Mouse (Mus musculus): ENCODE data around the gene Ints6. TPM values are rescaled to one million over a fixed set of nuclear protein-coding genes. Genes with fewer than 3 reads are reported as not detected.

The Ints6 gene
- polyA plus RNA-seq, 1 experiment from 2014 or later: 22.9 TPM

DNA sequence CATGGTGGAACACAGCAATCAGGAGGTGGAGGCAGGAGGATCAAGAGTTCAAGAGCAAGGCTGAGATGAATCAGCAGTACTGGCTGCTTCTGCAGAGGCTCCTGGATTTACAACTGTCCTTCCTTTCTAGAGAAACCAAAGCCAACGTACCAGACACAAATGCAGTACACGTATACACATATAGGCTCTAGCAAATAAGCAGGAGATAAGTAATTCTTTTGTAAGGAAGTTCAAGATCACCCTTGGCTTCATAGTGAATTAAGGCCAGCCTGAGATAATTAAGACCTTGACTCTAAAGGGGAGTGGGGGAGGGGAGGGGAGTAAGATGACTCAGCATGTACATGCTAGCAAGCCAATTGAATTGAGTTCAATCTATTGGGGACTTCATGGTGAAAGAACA is 9.5 kb downstream of the Ints6 start:
- H3K4me1 ChIP-seq (replicated peaks): no peaks in the 10 kb centered on the region; the same call in 1 of the 2 replicates
- WGBS: 70% methylated on average over 2 of the region's 2 CpGs
- no peaks in the 10 kb centered on the region for H3K27me3 ChIP-seq (replicated peaks)
- H3K36me3 ChIP-seq: peaks cover 13% of the 10 kb centered on the region
- H3K9ac ChIP-seq: no peak overlapping the region
- no peaks in the 10 kb centered on the region for H3K9me3 ChIP-seq (replicated peaks)
- H3K4me3 ChIP-seq: no peak overlapping the region
- H3K4me2 ChIP-seq: no peak overlapping the region
- H3K27ac ChIP-seq (ENCODE audit: poor library complexity, severe bottlenecking): peak overlapping the region; percentile 23; the same call in 1 of the 2 replicates
- ATAC-seq (ENCODE audit: insufficient number of reproducible peaks, low FRiP score): peak; percentile 81; the same call in 1 of the 2 replicates

- Histone ChIP-seq H3K4me2 (no peak overlapping the region), H3K9me3 (replicated peaks) (no peaks in the 10 kb centered on the region), H3K4me1 (replicated peaks) (no peaks in the 10 kb centered on the region), H3K27me3 (replicated peaks) (no peaks in the 10 kb centered on the region), H3K4me3 (no peak overlapping the region), H3K36me3 (peaks cover 29% of the 10 kb centered on the region), H3K27ac (ENCODE audit: poor library complexity, severe bottlenecking) (no peak overlapping the region), H3K9ac (no peak overlapping the region)
- no peak for ATAC-seq (ENCODE audit: insufficient number of reproducible peaks, low FRiP score)
- 86% methylated on average over 1 of the region's 1 CpGs for WGBS
Measured at GRCm38 (mm10) chr14:62735646-62736045, 25.3 kb downstream of the Ints6 start.

GRCm38 (mm10) chr14:62733666-62734065 is 27.3 kb downstream of the Ints6 start:
- H3K9ac ChIP-seq: no peak overlapping the region
- H3K4me2 ChIP-seq: no peak overlapping the region
- no peak overlapping the region for H3K27ac ChIP-seq (ENCODE audit: poor library complexity, severe bottlenecking)
- 85% methylated on average over 2 of the region's 2 CpGs for WGBS
- no peak for ATAC-seq (ENCODE audit: insufficient number of reproducible peaks, low FRiP score)
- no peak overlapping the region for H3K4me3 ChIP-seq
- H3K4me1 ChIP-seq (replicated peaks): no peaks in the 10 kb centered on the region
- no peaks in the 10 kb centered on the region for H3K9me3 ChIP-seq (replicated peaks)
- H3K36me3 ChIP-seq: peaks cover 31% of the 10 kb centered on the region
- no peaks in the 10 kb centered on the region for H3K27me3 ChIP-seq (replicated peaks)

- no peaks in the 10 kb centered on the region for H3K4me1 ChIP-seq (replicated peaks)
- H3K9ac ChIP-seq: no peak overlapping the region
- ATAC-seq (ENCODE audit: insufficient number of reproducible peaks, low FRiP score): no peak
- H3K27me3 ChIP-seq (replicated peaks): no peaks in the 10 kb centered on the region
- no peak overlapping the region for H3K4me2 ChIP-seq
- peaks cover 26% of the 10 kb centered on the region for H3K36me3 ChIP-seq
- H3K9me3 ChIP-seq (replicated peaks): no peaks in the 10 kb centered on the region
- WGBS: 52% methylated on average over 1 of the region's 1 CpGs
- no peak overlapping the region for H3K4me3 ChIP-seq
- H3K27ac ChIP-seq (ENCODE audit: poor library complexity, severe bottlenecking): no peak overlapping the region
Measured at GRCm38 (mm10) chr14:62731902-62732301, 29.1 kb downstream of the Ints6 start.

- Histone ChIP-seq H3K36me3 (peaks cover 6% of the 10 kb centered on the region), H3K9me3 (replicated peaks) (no peaks in the 10 kb centered on the region), H3K4me2 (no peak overlapping the region), H3K4me3 (no peak overlapping the region), H3K9ac (no peak overlapping the region), H3K27me3 (replicated peaks) (no peaks in the 10 kb centered on the region), H3K4me1 (replicated peaks) (peaks cover 5% of the 10 kb centered on the region), H3K27ac (ENCODE audit: poor library complexity, severe bottlenecking) (no peak overlapping the region)
- no peak for ATAC-seq (ENCODE audit: insufficient number of reproducible peaks, low FRiP score)
Measured at GRCm38 (mm10) chr14:62724560-62724959, 36.4 kb downstream of the Ints6 start.

GRCm38 (mm10) chr14:62721625-62722024 is 39.3 kb downstream of the Ints6 start:
- Histone ChIP-seq H3K4me2 (no peak overlapping the region), H3K4me3 (no peak overlapping the region), H3K27ac (ENCODE audit: poor library complexity, severe bottlenecking) (no peak overlapping the region), H3K9ac (no peak overlapping the region), H3K36me3 (peaks cover 6% of the 10 kb centered on the region), H3K4me1 (replicated peaks) (peaks cover 5% of the 10 kb centered on the region), H3K27me3 (replicated peaks) (no peaks in the 10 kb centered on the region), H3K9me3 (replicated peaks) (no peaks in the 10 kb centered on the region)
- no peak for ATAC-seq (ENCODE audit: insufficient number of reproducible peaks, low FRiP score)
- WGBS: 81% methylated on average over 1 of the region's 1 CpGs

DNA sequence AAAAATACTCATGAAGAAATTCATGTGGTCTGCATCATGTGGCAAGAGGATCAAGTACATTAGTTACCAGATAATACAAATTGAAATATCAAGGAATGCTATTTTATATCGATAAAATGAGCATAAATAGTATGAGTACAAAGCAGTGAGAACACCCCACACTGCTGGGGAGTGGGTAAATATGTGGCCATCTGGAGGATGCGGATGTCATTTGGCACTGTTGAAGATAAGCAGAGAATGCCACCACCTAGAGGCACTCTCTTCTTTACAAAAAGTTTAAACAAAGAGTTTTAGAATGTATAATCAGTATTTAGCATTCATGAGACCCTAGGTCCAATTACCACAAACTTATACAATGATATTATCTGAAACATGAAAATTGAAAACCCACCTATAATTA is 42.8 kb downstream of the Ints6 start:
- Histone ChIP-seq H3K9ac (no peak overlapping the region), H3K4me3 (no peak overlapping the region), H3K27ac (ENCODE audit: poor library complexity, severe bottlenecking) (no peak overlapping the region), H3K4me2 (no peak overlapping the region), H3K27me3 (replicated peaks) (no peaks in the 10 kb centered on the region), H3K9me3 (replicated peaks) (no peaks in the 10 kb centered on the region), H3K4me1 (replicated peaks) (peaks cover 5% of the 10 kb centered on the region), H3K36me3 (peaks cover 20% of the 10 kb centered on the region)
- 78% methylated on average over 2 of the region's 2 CpGs for WGBS
- ATAC-seq (ENCODE audit: insufficient number of reproducible peaks, low FRiP score): no peak

DNA sequence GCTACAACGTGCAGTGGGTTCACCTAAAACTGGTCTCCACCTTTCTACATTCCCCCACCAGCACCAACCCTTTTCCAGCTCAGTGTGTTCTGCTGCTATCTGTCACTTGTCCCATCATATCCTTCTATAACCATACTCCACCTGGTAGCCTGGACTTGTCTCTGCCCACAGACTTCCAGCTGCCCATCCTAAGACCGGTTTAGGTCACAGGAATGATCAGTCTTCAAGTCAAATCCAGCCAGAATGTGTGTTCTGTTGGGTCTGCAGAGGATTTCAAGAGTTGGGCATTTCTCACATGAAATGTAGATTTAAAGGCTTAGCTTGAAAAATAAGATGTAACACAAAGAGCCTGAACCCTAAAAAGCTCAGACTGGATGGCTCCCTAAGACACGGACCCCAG is 87.3 kb downstream of the Ints6 start:
- no peak overlapping the region for H3K9ac ChIP-seq
- WGBS: 86% methylated on average over 3 of the region's 3 CpGs
- ATAC-seq (ENCODE audit: insufficient number of reproducible peaks, low FRiP score): no peak
- no peak overlapping the region for H3K4me2 ChIP-seq
- no peak overlapping the region for H3K4me3 ChIP-seq
- no peaks in the 10 kb centered on the region for H3K36me3 ChIP-seq
- H3K9me3 ChIP-seq (replicated peaks): no peaks in the 10 kb centered on the region
- no peaks in the 10 kb centered on the region for H3K4me1 ChIP-seq (replicated peaks)
- no peaks in the 10 kb centered on the region; the same call in 1 of the 2 replicates for H3K27me3 ChIP-seq (replicated peaks)
- no peak overlapping the region for H3K27ac ChIP-seq (ENCODE audit: poor library complexity, severe bottlenecking)

GRCm38 (mm10) chr14:62664976-62665673 is 95.8 kb downstream of the Ints6 start:
- WGBS: 45% methylated on average over 9 of the region's 9 CpGs
- no peaks in the 10 kb centered on the region for H3K36me3 ChIP-seq
- H3K9ac ChIP-seq: no peak overlapping the region

GRCm38 (mm10) chr14:62663367-62663766 is 97.6 kb downstream of the Ints6 start, which contains the start of gene Serpine3:
TSS of gene Serpine3 (plus strand) at chr14:62663667.
- H3K36me3 ChIP-seq: no peaks in the 10 kb centered on the region
- no peaks in the 10 kb centered on the region for H3K27me3 ChIP-seq (replicated peaks)
- no peak within 1 kb of the TSS for H3K27ac ChIP-seq (ENCODE audit: poor library complexity, severe bottlenecking)
- no peaks in the 10 kb centered on the region for H3K4me1 ChIP-seq (replicated peaks)
- H3K4me2 ChIP-seq: no peak within 1 kb of the TSS
- H3K9me3 ChIP-seq (replicated peaks): no peaks in the 10 kb centered on the region
- H3K9ac ChIP-seq: no peak within 1 kb of the TSS
- H3K4me3 ChIP-seq: no peak within 1 kb of the TSS
- no peak for ATAC-seq (ENCODE audit: insufficient number of reproducible peaks, low FRiP score)
- 77% methylated on average over 8 of the region's 8 CpGs for WGBS

More at GRCm38 (mm10) chr14:62664976-62665673, 95.8 kb downstream of the Ints6 start:
- Histone ChIP-seq H3K27me3 (replicated peaks) (no peaks in the 10 kb centered on the region), H3K4me3 (no peak overlapping the region), H3K9me3 (replicated peaks) (no peaks in the 10 kb centered on the region), H3K4me2 (no peak overlapping the region), H3K27ac (ENCODE audit: poor library complexity, severe bottlenecking) (no peak overlapping the region), H3K4me1 (replicated peaks) (no peaks in the 10 kb centered on the region)
- ATAC-seq (ENCODE audit: insufficient number of reproducible peaks, low FRiP score): no peak

DNA sequence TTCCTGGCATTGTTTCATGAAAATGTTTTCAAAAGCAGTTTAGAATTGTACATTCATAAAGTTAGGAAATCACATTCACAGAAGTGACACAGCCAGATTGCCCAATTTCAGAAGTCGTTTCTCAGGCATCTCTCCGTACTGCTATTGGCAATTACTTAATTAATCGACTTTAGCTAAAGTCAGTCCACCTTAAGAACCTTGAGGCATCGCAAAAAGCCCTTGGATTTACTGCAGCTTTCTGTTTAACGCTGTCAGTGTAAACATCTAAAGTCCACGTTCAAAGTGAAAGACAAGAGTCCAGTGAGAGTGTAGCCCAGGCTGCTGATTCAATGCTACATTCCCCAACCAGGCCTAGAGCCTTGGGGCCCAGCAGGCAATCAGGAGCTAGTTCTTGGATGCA is 98.6 kb downstream of the Ints6 start:
- Histone ChIP-seq H3K27me3 (replicated peaks) (no peaks in the 10 kb centered on the region), H3K36me3 (no peaks in the 10 kb centered on the region), H3K9me3 (replicated peaks) (no peaks in the 10 kb centered on the region), H3K4me1 (replicated peaks) (no peaks in the 10 kb centered on the region), H3K27ac (ENCODE audit: poor library complexity, severe bottlenecking) (no peak overlapping the region), H3K9ac (no peak overlapping the region), H3K4me2 (no peak overlapping the region), H3K4me3 (no peak overlapping the region)
- no peak for ATAC-seq (ENCODE audit: insufficient number of reproducible peaks, low FRiP score)
- 78% methylated on average over 6 of the region's 6 CpGs for WGBS

GRCm38 (mm10) chr14:62657469-62657868 is 103.5 kb downstream of the Ints6 start:
- WGBS: 48% methylated on average over 3 of the region's 3 CpGs
- H3K27ac ChIP-seq (ENCODE audit: poor library complexity, severe bottlenecking): no peak overlapping the region

More at GRCm38 (mm10) chr14:62657469-62657868, 103.5 kb downstream of the Ints6 start:
- Histone ChIP-seq H3K9ac (no peak overlapping the region), H3K4me1 (replicated peaks) (no peaks in the 10 kb centered on the region), H3K36me3 (no peaks in the 10 kb centered on the region), H3K9me3 (replicated peaks) (no peaks in the 10 kb centered on the region), H3K27me3 (replicated peaks) (no peaks in the 10 kb centered on the region), H3K4me2 (no peak overlapping the region), H3K4me3 (no peak overlapping the region)
- ATAC-seq (ENCODE audit: insufficient number of reproducible peaks, low FRiP score): no peak

All from heart, embryonic 12.5 days (tissue).